Mouse (Mus musculus) stomach, embryonic 14.5 days (tissue): ENCODE data around the gene Kcns1. TPM values are rescaled to one million over a fixed set of nuclear protein-coding genes. Genes with fewer than 3 reads are reported as not detected.

ENCODE experiments used
- ATAC-seq: fragments of 200-750 bp; cut with Nextera tagmentation; 2 replicates; pipeline ENCODE4 v1.8.0; 2017; ENCODE audit warnings: low read depth, moderate TSS enrichment; ENCODE audit not compliant: insufficient number of reproducible peaks, insufficient read depth, low FRiP score
- H3K27ac ChIP-seq: fragments of 300-500 bp; sonication (generic); 2 replicates; pipeline ENCODE4 v1.5.1; 2014; ENCODE audit warnings: mild to moderate bottlenecking, low read length, moderate library complexity, mixed read lengths
- H3K27me3 ChIP-seq: fragments of 300-500 bp; sonication (generic); 2 replicates; pipeline ENCODE4 v1.6.1; 2014; ENCODE audit warnings: low read length, control low read depth, mixed read lengths; ENCODE audit not compliant: control insufficient read depth, insufficient read depth
- H3K36me3 ChIP-seq: fragments of 300-500 bp; sonication (generic); 2 replicates; pipeline ENCODE4 v1.6.1; 2014; ENCODE audit warnings: mild to moderate bottlenecking, control low read depth, low read length, moderate library complexity, mixed read lengths; ENCODE audit not compliant: control insufficient read depth, insufficient read depth
- H3K4me1 ChIP-seq: fragments of 300-500 bp; sonication (generic); 2 replicates; pipeline ENCODE4 v1.6.1; 2014; ENCODE audit warnings: low read length, control low read depth, mixed read lengths; ENCODE audit not compliant: control insufficient read depth, insufficient read depth
- H3K4me2 ChIP-seq: fragments of 300-500 bp; sonication (generic); replicated peaks from 2 replicates; pipeline ENCODE4 v1.6.1; 2014; ENCODE audit warnings: low read depth, low read length, control low read depth
- H3K4me3 ChIP-seq: fragments of 300-500 bp; sonication (generic); 2 replicates; pipeline ENCODE4 v1.5.1; 2014; ENCODE audit warnings: low read depth, low read length, control low read depth
- H3K9ac ChIP-seq: fragments of 300-500 bp; sonication (generic); replicated peaks from 2 replicates; pipeline ENCODE4 v1.6.1; 2014; ENCODE audit warnings: low read depth, mild to moderate bottlenecking, control low read depth, low read length, moderate library complexity, mixed read lengths
- H3K9me3 ChIP-seq: fragments of 300-500 bp; sonication (generic); 2 replicates; pipeline ENCODE4 v1.6.1; 2016; ENCODE audit warnings: low read depth, low read length, control low read depth; ENCODE audit not compliant: control insufficient read depth
- WGBS: fragments of 180-500 bp; shearing (Covaris S2); extraction: QIAGEN DNeasy Blood & Tissue Kit; methylation state at CpG from one replicate; pipeline ENCODE4 v1.1.7; 2014; 5-methylcytosine and 5-hydroxymethylcytosine counted together
- polyA plus RNA-seq: library from polyadenylated mRNA; unstranded; fragments of >200 nt; fragmentation: Nextera tagmentation; extraction: Ambion mirVana; gene quantifications from 2 replicates; pipeline ENCODE4 v1.2.1, GENCODE M21; 2014

Kcns1 gene
- polyA plus RNA-seq, 1 experiment from 2014 or later = 0.14 TPM

GRCm38 (mm10) chr2:164128576-164129411 is 42.1 kb downstream of the Kcns1 start:
- Histone ChIP-seq H3K4me1 (no peaks in the 10 kb centered on the region), H3K9me3 (no peaks in the 10 kb centered on the region), H3K9ac (no peak overlapping the region), H3K27me3 (no peaks in the 10 kb centered on the region), H3K27ac (no peak overlapping the region), H3K4me2 (no peak overlapping the region), H3K4me3 (no peak overlapping the region), H3K36me3 (no peaks in the 10 kb centered on the region)
- no peak for ATAC-seq
- 92% methylated on average over 12 of the region's 12 CpGs for WGBS

GRCm38 (mm10) chr2:164127297-164127696 is 43.6 kb downstream of the Kcns1 start:
- ATAC-seq = no peak
- WGBS = 85% methylated on average over 2 of the region's 2 CpGs

GRCm38 (mm10) chr2:164126533-164126955 is 44.4 kb downstream of the Kcns1 start:
- 78% methylated on average over 13 of the region's 13 CpGs for WGBS
- Histone ChIP-seq H3K36me3 (no peaks in the 10 kb centered on the region), H3K9ac (no peak overlapping the region), H3K27ac (no peak overlapping the region), H3K4me3 (no peak overlapping the region), H3K27me3 (no peaks in the 10 kb centered on the region), H3K9me3 (no peaks in the 10 kb centered on the region), H3K4me1 (no peaks in the 10 kb centered on the region), H3K4me2 (no peak overlapping the region)
- ATAC-seq = no peak

More at GRCm38 (mm10) chr2:164127297-164127696, 43.6 kb downstream of the Kcns1 start:
- H3K36me3 ChIP-seq = no peaks in the 10 kb centered on the region
- H3K27ac ChIP-seq = no peak overlapping the region
- H3K4me3 ChIP-seq = no peak overlapping the region
- no peaks in the 10 kb centered on the region for H3K27me3 ChIP-seq
- H3K4me1 ChIP-seq = no peaks in the 10 kb centered on the region
- H3K9me3 ChIP-seq = no peaks in the 10 kb centered on the region
- no peak overlapping the region for H3K9ac ChIP-seq
- no peak overlapping the region for H3K4me2 ChIP-seq

GRCm38 (mm10) chr2:164123169-164123766 is 47.6 kb downstream of the Kcns1 start:
- Histone ChIP-seq H3K4me2 (no peak overlapping the region), H3K4me3 (no peak overlapping the region), H3K9me3 (no peaks in the 10 kb centered on the region), H3K36me3 (peaks cover 14% of the 10 kb centered on the region; the same call in 1 of the 2 replicates), H3K4me1 (no peaks in the 10 kb centered on the region), H3K9ac (no peak overlapping the region), H3K27me3 (no peaks in the 10 kb centered on the region), H3K27ac (no peak overlapping the region)
- ATAC-seq = no peak
- WGBS = 83% methylated on average over 5 of the region's 5 CpGs

GRCm38 (mm10) chr2:164119503-164119902 is 51.4 kb downstream of the Kcns1 start:
- Histone ChIP-seq H3K4me3 (no peak overlapping the region), H3K4me2 (no peak overlapping the region), H3K27ac (no peak overlapping the region), H3K9ac (no peak overlapping the region), H3K36me3 (peaks cover 14% of the 10 kb centered on the region; the same call in 1 of the 2 replicates), H3K27me3 (no peaks in the 10 kb centered on the region), H3K4me1 (no peaks in the 10 kb centered on the region), H3K9me3 (no peaks in the 10 kb centered on the region)
- 90% methylated on average over 6 of the region's 6 CpGs for WGBS
- no peak for ATAC-seq

GRCm38 (mm10) chr2:164115531-164115930 is 55.4 kb downstream of the Kcns1 start:
- WGBS = 88% methylated on average over 10 of the region's 10 CpGs
- Histone ChIP-seq H3K4me3 (no peak overlapping the region), H3K36me3 (peaks cover 14% of the 10 kb centered on the region)

GRCm38 (mm10) chr2:164114051-164114450 is 56.9 kb downstream of the Kcns1 start:
- WGBS = 92% methylated on average over 6 of the region's 6 CpGs
- Histone ChIP-seq H3K9ac (no peak overlapping the region), H3K27ac (no peak overlapping the region), H3K27me3 (no peaks in the 10 kb centered on the region), H3K4me2 (no peak overlapping the region), H3K36me3 (no peaks in the 10 kb centered on the region; the same call in none of the 2 replicates), H3K4me3 (no peak overlapping the region), H3K9me3 (no peaks in the 10 kb centered on the region), H3K4me1 (no peaks in the 10 kb centered on the region)
- ATAC-seq = no peak

More at GRCm38 (mm10) chr2:164115531-164115930, 55.4 kb downstream of the Kcns1 start:
- H3K4me2 ChIP-seq = no peak overlapping the region
- no peaks in the 10 kb centered on the region for H3K4me1 ChIP-seq
- H3K9me3 ChIP-seq = no peaks in the 10 kb centered on the region
- ATAC-seq = no peak
- H3K9ac ChIP-seq = no peak overlapping the region
- no peaks in the 10 kb centered on the region for H3K27me3 ChIP-seq
- no peak overlapping the region for H3K27ac ChIP-seq
